Mouse (Mus musculus): Measurements from ENCODE around the gene Bex6. TPM values are rescaled to one million over a fixed set of nuclear protein-coding genes. Genes with fewer than 3 reads are reported as not detected.

The Bex6 gene
- polyA plus RNA-seq, 1 experiment from 2014 or later = not detected

DNA sequence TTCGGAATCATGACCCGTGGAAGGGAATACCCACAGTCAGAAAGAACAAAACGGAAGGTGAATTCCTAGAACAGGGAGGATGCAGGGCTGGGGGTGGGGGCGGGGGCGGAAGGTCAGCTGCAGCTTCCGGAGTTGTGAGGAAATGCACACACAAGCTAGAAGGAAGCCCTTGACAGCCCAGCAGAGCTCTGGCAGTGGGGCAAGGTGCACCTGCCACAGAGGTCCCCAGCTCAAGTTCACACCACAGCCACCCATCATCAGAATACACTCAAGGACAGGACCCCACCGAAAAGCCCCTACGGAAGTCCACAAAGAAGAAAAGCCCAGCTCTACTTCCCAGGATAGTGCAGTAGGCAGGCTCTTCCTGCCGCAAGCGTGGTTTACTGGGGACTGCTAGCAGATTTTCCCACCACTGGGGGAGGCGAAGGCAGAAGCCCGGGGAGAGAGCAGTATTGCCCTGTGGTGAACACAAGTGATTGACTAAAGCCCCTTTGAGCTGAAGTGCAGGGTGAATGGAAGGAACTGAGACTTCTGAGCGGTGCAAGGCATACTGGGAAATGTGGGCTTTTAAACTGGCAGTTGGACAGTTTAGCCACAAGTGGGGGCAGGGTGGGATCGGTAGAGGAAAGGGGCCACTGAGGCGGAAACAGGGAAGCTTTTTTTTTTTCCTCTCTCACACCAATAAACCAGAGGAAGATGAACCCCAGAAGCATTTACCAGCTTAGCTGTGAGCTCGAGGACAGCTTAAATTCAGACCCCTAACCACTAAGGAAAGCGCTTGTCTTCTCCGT is 2.5 kb upstream of the Bex6 start:
- Histone ChIP-seq H3K9me3 (no peaks in the 10 kb centered on the region), H3K36me3 (no peaks in the 10 kb centered on the region), H3K4me2 (replicated peaks) (0 out of 2 replicates have a peak overlapping the region, but pooled peaks have one; percentile 1), H3K27ac (no peak overlapping the region), H3K4me3 (no peak overlapping the region), H3K9ac (no peak overlapping the region), H3K27me3 (no peaks in the 10 kb centered on the region), H3K4me1 (no peaks in the 10 kb centered on the region)
- WGBS = 62% methylated on average over 18 of the region's 18 CpGs
- no peak for ATAC-seq (ENCODE audit: low FRiP score, low read depth)

DNA sequence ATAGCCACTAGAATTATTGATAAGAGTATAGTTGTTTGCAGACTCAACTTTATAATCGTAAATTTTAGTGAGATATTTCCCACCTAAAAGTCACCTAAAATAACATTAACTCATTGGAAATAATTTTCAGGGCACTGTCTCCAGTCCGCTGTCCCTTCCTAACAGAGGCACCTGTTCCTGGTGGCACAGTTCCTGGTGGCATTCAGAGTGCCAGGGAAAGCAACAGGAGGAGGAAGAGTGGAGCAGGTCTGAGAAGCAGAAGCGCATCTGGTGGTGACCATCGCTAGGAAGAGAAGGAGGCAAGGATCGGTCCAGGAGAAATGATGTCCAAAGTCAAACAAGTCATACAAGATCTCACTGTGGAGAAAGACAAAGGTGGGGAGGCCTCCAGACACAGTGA is 6.4 kb downstream of the Bex6 start:
- H3K4me1 ChIP-seq = peaks cover 9% of the 10 kb centered on the region; the same call in 1 of the 2 replicates
- H3K4me2 ChIP-seq (replicated peaks) = no peak overlapping the region
- no peaks in the 10 kb centered on the region for H3K27me3 ChIP-seq
- no peak for ATAC-seq (ENCODE audit: low FRiP score, low read depth)
- WGBS = 95% methylated on average over 5 of the region's 5 CpGs
- no peaks in the 10 kb centered on the region for H3K9me3 ChIP-seq
- no peak overlapping the region for H3K4me3 ChIP-seq
- H3K27ac ChIP-seq = no peak overlapping the region
- no peaks in the 10 kb centered on the region for H3K36me3 ChIP-seq
- no peak overlapping the region for H3K9ac ChIP-seq

DNA sequence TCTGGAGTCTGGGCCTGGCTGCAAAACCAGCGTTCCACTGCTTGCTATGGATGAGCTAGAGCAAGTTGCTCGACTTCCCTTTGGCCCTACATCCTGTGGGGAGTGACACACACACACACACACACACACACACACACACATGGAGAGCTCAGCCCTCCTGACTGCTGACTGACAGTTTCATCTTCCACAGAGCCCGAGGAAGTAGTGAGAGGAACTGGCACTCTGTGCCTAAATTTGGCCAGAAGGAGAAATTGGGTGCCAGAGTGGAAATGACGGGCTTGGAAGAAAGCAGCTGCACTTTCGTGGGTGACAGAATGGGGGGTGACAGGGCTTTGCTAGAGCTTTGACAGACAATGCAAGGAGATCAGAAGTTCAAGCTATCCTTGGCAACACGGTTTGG is 9.5 kb downstream of the Bex6 start:
- Histone ChIP-seq H3K4me2 (replicated peaks) (no peak overlapping the region), H3K4me1 (peaks cover 9% of the 10 kb centered on the region; the same call in 1 of the 2 replicates), H3K36me3 (no peaks in the 10 kb centered on the region), H3K4me3 (no peak overlapping the region), H3K27me3 (no peaks in the 10 kb centered on the region), H3K27ac (no peak overlapping the region), H3K9me3 (no peaks in the 10 kb centered on the region), H3K9ac (no peak overlapping the region)
- 60% methylated on average over 6 of the region's 6 CpGs for WGBS
- ATAC-seq (ENCODE audit: low FRiP score, low read depth) = no peak

DNA sequence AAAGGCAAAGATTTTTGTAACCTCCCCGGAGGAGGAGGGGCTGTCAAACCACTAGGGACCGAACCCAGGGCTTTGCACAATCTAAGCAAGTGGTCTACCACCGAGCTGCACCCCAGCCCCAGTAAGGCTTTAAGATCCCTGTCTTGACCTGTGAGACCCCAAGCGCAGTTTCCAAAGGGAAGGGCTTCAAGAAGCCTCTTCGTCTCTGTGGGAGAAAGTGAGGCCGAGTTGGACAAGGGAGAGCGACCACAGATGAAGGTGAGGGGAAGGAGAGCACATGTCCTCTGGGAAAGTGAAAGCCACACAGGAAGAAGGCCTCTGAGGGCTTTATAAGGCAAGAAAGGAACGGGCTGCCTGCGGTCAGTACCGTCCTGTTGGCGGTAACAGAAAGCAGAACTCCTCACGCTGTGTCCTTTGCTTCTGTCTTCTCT is 10.4 kb downstream of the Bex6 start:
- ATAC-seq (ENCODE audit: low FRiP score, low read depth) = no peak
- Histone ChIP-seq H3K9me3 (no peaks in the 10 kb centered on the region), H3K4me1 (peaks cover 9% of the 10 kb centered on the region; the same call in 1 of the 2 replicates), H3K4me3 (no peak overlapping the region), H3K4me2 (replicated peaks) (no peak overlapping the region), H3K9ac (no peak overlapping the region), H3K27ac (no peak overlapping the region), H3K27me3 (no peaks in the 10 kb centered on the region), H3K36me3 (no peaks in the 10 kb centered on the region)
- 62% methylated on average over 12 of the region's 12 CpGs for WGBS

DNA sequence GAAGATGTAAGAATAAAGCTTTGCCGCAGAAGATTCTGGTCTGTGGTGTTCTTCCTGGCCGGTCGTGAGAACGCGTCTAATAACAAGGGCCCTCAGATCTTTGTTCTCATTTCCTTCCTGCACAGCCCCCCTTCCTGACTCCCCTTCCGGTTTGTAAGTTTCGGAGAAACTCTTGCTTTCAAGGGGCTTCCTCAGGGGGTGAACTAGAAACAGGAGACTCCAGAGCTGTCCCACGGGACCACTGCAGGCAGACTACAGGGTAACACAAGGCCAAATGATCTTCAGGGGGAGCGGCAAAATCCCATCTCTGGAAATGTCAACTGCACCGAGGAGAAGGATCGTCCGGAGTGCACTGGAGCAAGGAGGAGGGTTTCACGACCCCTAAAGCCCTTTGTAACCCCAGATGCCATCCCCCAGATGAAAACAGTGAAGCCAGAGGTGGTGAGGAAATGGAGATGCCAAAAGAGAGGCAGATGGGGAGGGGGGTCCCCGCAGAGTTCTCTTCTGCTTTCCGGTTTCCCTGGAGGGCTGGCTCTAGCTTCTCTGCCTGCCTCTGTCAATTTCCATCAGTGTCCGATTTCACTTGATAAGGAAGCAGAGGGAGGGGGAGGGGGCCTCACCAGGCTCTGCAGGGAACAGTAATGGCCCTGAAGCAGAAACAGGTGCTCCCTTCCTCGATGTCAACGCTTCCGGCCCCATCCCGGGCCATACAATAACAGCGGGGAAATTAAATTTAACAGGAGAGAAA is 20.8 kb downstream of the Bex6 start:
- Histone ChIP-seq H3K36me3 (no peaks in the 10 kb centered on the region), H3K4me1 (peaks cover 7% of the 10 kb centered on the region), H3K4me3 (peak overlapping the region; percentile 20), H3K4me2 (replicated peaks) (peak overlapping the region; percentile 45), H3K9me3 (no peaks in the 10 kb centered on the region), H3K27me3 (no peaks in the 10 kb centered on the region), H3K9ac (peak overlapping the region; percentile 48; the same call in 1 of the 2 replicates), H3K27ac (peak overlapping the region; percentile 63; the same call in 1 of the 2 replicates)
- ATAC-seq (ENCODE audit: low FRiP score, low read depth) = no peak
- WGBS = 51% methylated on average over 21 of the region's 21 CpGs

DNA sequence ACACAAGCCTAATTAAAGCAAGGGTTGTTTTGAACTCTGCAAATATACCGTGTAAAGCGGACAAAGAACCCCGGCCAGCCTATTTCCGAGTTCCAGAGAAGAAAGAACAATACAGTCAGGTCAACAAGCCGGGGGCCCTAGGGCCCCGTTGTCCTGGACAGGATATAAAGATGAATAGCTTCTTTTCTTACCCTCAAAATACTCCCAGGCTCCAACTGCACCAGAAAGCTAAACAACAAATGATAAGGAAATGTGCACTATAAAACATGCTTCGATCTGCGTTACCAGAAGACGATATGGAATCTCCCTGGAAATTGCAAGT is 21.3 kb downstream of the Bex6 start:
- no peak overlapping the region for H3K4me3 ChIP-seq
- H3K36me3 ChIP-seq = no peaks in the 10 kb centered on the region
- peaks cover 7% of the 10 kb centered on the region for H3K4me1 ChIP-seq
- no peak for ATAC-seq (ENCODE audit: low FRiP score, low read depth)
- H3K27ac ChIP-seq = no peak overlapping the region
- peak overlapping the region; percentile 45 for H3K4me2 ChIP-seq (replicated peaks)
- no peak overlapping the region for H3K9ac ChIP-seq
- WGBS = 61% methylated on average over 9 of the region's 9 CpGs
- no peaks in the 10 kb centered on the region for H3K9me3 ChIP-seq
- no peaks in the 10 kb centered on the region for H3K27me3 ChIP-seq

DNA sequence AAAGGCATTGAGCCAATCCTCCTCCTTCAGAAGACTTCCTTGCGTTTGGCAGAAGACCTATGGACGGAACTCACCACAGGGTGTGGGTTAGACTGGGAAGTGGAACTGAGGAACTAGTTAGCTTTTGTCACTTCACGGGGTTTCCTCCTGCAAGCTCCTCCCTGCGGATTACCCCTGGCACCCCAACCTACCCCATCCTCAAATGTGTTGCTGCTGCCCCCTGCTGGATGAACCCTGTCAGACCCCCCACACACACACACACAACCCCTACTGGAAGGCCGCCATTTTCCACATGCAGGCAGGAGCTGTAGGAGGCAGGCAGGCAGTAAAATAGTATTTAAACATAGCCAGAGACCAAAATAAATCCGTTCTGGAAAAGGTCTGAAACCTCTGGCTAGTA is 23.1 kb downstream of the Bex6 start:
- Histone ChIP-seq H3K9me3 (no peaks in the 10 kb centered on the region), H3K4me3 (no peak overlapping the region), H3K4me2 (replicated peaks) (no peak overlapping the region), H3K4me1 (peaks cover 7% of the 10 kb centered on the region), H3K36me3 (no peaks in the 10 kb centered on the region), H3K27me3 (no peaks in the 10 kb centered on the region), H3K27ac (no peak overlapping the region), H3K9ac (no peak overlapping the region)
- 77% methylated on average over 6 of the region's 6 CpGs for WGBS
- ATAC-seq (ENCODE audit: low FRiP score, low read depth) = no peak

DNA sequence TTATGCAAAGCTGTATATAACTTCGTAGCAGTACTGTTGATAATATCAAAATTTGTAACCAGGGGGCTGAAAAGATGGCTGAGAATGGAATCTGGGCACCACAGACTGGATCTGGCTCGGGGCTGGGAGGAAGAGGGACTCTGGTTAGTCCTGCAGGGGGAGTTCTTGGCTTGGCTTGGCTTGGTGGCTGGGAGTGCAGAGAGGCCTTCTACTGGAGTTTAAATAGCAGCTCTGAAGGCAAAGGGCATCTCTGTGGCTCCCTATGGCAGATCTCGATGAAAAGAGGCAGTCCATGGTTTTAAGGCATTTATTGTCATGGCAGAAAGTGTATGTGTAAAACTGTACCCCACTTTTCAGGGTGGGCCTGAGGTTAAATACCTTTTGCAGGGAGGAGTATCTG is 25.3 kb downstream of the Bex6 start:
- peaks cover 7% of the 10 kb centered on the region for H3K4me1 ChIP-seq
- H3K4me2 ChIP-seq (replicated peaks) = no peak overlapping the region
- no peaks in the 10 kb centered on the region for H3K36me3 ChIP-seq
- no peak overlapping the region for H3K4me3 ChIP-seq
- no peaks in the 10 kb centered on the region for H3K27me3 ChIP-seq
- WGBS = 54% methylated on average over 3 of the region's 3 CpGs
- H3K9ac ChIP-seq = no peak overlapping the region
- H3K9me3 ChIP-seq = peaks cover 9% of the 10 kb centered on the region
- no peak overlapping the region for H3K27ac ChIP-seq
- no peak for ATAC-seq (ENCODE audit: low FRiP score, low read depth)

DNA sequence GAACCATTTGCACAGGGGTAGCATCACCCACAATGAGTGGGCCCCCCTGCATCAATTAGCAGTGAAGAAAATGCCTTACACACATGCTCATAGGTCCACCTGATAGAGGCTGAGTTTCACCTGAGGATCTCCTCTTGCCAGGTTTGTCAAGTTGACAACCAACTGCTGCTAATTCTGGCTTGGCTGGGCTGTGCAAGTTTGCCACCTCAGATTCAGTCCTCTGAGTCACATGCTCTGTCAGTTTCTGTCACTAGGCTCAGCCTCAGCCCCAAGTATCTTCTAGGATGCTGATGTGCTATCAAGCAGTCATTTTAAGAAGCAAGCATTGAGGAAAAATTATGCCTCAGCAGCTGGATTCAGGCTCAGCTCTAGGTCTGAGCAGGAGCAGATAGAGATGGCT is 34.5 kb downstream of the Bex6 start:
- Histone ChIP-seq H3K4me1 (no peaks in the 10 kb centered on the region), H3K27me3 (no peaks in the 10 kb centered on the region), H3K9ac (no peak overlapping the region), H3K27ac (no peak overlapping the region), H3K4me3 (no peak overlapping the region), H3K36me3 (no peaks in the 10 kb centered on the region), H3K9me3 (peaks cover 7% of the 10 kb centered on the region), H3K4me2 (replicated peaks) (no peak overlapping the region)
- ATAC-seq (ENCODE audit: low FRiP score, low read depth) = no peak

DNA sequence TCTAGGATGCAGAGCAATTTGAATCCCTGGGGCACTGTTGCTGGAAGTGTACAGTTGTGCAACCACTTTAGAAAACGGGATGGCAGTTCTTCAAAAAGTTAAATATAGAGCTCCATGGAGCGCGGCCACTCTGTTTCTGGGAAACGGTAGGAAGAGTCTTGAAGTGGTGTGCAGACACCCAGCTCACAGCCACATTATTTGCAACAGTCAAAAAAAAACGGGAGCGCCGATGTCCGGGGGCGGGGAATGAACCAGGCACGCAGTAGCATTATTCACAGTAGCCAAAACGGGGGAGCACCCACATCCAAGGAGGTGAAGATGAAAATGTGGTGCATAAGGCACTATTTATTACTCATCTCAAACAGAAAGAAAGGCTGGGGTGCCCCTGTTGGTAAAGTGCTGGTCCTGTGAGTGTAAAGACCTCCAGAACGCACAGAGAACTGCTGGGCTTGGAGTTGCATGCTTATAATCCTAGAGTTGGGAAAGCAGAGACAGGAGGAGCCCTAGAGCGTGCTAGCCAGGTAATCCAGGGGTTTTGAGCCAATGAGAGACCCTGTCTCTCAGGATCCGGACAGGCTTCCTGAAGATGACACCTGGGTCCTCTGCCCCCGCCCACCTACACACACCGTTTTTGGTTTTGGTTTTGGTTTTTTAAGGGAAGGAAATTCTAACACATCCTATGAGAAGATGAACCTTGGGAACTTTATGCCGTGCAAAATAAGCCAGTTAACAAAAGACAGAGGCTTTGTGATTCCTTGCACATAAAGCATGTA is 35.4 kb downstream of the Bex6 start:
- WGBS = 78% methylated on average over 17 of the region's 17 CpGs
- no peak overlapping the region for H3K9ac ChIP-seq
- H3K4me3 ChIP-seq = no peak overlapping the region

DNA sequence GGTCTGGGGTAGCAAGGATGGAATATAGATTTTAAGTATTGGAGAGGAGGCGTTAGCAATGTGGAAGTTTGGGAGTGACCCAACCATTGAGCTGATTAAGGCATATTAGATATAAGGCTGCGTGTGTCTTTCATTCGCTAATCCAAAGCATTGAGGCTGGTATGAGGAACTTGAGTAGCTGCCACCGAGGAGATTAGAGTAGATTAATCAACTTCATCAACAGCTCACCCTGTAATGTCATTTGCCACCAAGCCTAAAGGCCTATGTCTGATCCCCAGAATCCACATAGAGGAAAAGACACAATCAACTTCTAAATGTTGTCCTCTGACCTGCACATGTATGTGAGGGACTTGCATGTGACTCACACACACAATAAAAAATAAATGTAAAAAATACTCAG is 42.2 kb downstream of the Bex6 start:
- Histone ChIP-seq H3K9ac (no peak overlapping the region), H3K4me3 (no peak overlapping the region), H3K4me1 (no peaks in the 10 kb centered on the region), H3K27me3 (no peaks in the 10 kb centered on the region), H3K27ac (no peak overlapping the region), H3K36me3 (no peaks in the 10 kb centered on the region), H3K4me2 (replicated peaks) (no peak overlapping the region), H3K9me3 (no peaks in the 10 kb centered on the region)
- 81% methylated on average over 4 of the region's 4 CpGs for WGBS
- ATAC-seq (ENCODE audit: low FRiP score, low read depth) = no peak

More for the DNA sequence above, 35.4 kb downstream of the Bex6 start:
- Histone ChIP-seq H3K9me3 (no peaks in the 10 kb centered on the region; the same call in 1 of the 2 replicates), H3K4me1 (no peaks in the 10 kb centered on the region), H3K27me3 (no peaks in the 10 kb centered on the region), H3K36me3 (no peaks in the 10 kb centered on the region), H3K27ac (no peak overlapping the region), H3K4me2 (replicated peaks) (no peak overlapping the region)
- ATAC-seq (ENCODE audit: low FRiP score, low read depth) = no peak

DNA sequence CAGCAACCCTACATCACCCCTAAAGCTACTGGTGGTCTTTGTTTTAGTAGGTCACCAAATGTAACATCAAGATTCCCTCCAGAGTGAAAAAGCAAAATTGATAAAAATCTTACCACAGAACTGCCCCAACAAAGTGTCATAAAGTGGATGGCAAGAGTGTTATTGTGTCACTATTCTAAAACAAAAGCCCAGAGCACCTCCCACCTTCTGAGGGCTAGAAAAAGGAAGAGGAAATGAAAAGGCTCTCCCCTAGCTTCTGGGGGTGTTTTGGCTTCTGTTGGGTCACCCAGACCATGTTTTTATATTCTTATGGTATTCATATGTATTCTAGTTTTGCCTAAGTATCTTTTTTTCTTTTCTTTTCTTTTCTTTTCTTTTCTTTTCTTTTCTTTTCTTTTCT is 42.8 kb downstream of the Bex6 start:
- Histone ChIP-seq H3K4me1 (no peaks in the 10 kb centered on the region), H3K9me3 (no peaks in the 10 kb centered on the region), H3K36me3 (no peaks in the 10 kb centered on the region), H3K27ac (no peak overlapping the region), H3K27me3 (no peaks in the 10 kb centered on the region), H3K4me2 (replicated peaks) (no peak overlapping the region), H3K4me3 (no peak overlapping the region), H3K9ac (no peak overlapping the region)
- no peak for ATAC-seq (ENCODE audit: low FRiP score, low read depth)
